Mouse (Mus musculus): ENCODE results near the gene Jam3.
A peak's percentile ranks its signal among the peaks of the same experiment; 100 is the strongest.

The Jam3 gene

GRCm38 (mm10) chr9:27111756-27112155, 43.5 kb downstream of the Jam3 start:
- DNase-seq (ENCODE audit: low read depth, low spot score), result no peak

GRCm38 (mm10) chr9:27110681-27111080, 44.5 kb downstream of the Jam3 start:
- no peak for DNase-seq (ENCODE audit: low read depth, low spot score)

- DNase-seq (ENCODE audit: low read depth, low spot score), result no peak
Measured at GRCm38 (mm10) chr9:27109533-27110514, 45.4 kb downstream of the Jam3 start.

- DNase-seq (ENCODE audit: low read depth, low spot score), result no peak
Measured at GRCm38 (mm10) chr9:27108451-27108850, 46.8 kb downstream of the Jam3 start.

GRCm38 (mm10) chr9:27106081-27106480, 49.1 kb downstream of the Jam3 start:
- DNase-seq (ENCODE audit: low read depth, low spot score), result peak; percentile 32

GRCm38 (mm10) chr9:27101466-27101865, 53.8 kb downstream of the Jam3 start:
- DNase-seq (ENCODE audit: low read depth, low spot score), result no peak

GRCm38 (mm10) chr9:27099474-27099873, 55.7 kb downstream of the Jam3 start:
- no peak for DNase-seq (ENCODE audit: low read depth, low spot score)

GRCm38 (mm10) chr9:27098557-27098956, 56.7 kb downstream of the Jam3 start:
- no peak for DNase-seq (ENCODE audit: low read depth, low spot score)

- no peak for DNase-seq (ENCODE audit: low read depth, low spot score)
Measured at GRCm38 (mm10) chr9:27098092-27098491, 57.1 kb downstream of the Jam3 start.

GRCm38 (mm10) chr9:27092916-27093315, 62.3 kb downstream of the Jam3 start:
- DNase-seq (ENCODE audit: low read depth, low spot score), result no peak

GRCm38 (mm10) chr9:27090801-27091775, 64.1 kb downstream of the Jam3 start:
- no peak for DNase-seq (ENCODE audit: low read depth, low spot score)

- DNase-seq (ENCODE audit: low read depth, low spot score), result no peak
Measured at GRCm38 (mm10) chr9:27090134-27090533, 65.1 kb downstream of the Jam3 start.

- DNase-seq (ENCODE audit: low read depth, low spot score), result no peak
Measured at GRCm38 (mm10) chr9:27087402-27087801, 67.8 kb downstream of the Jam3 start.

- no peak for DNase-seq (ENCODE audit: low read depth, low spot score)
Measured at GRCm38 (mm10) chr9:27086256-27086655, 69.0 kb downstream of the Jam3 start.

- DNase-seq (ENCODE audit: low read depth, low spot score), result peak; percentile 54
Measured at GRCm38 (mm10) chr9:27075812-27076211, 79.4 kb downstream of the Jam3 start.

- no peak for DNase-seq (ENCODE audit: low read depth, low spot score)
Measured at GRCm38 (mm10) chr9:27074677-27075076, 80.5 kb downstream of the Jam3 start.

GRCm38 (mm10) chr9:27070895-27071294, 84.3 kb downstream of the Jam3 start:
- no peak for DNase-seq (ENCODE audit: low read depth, low spot score)

GRCm38 (mm10) chr9:27058341-27058740, 96.9 kb downstream of the Jam3 start:
- DNase-seq (ENCODE audit: low read depth, low spot score), result no peak

- DNase-seq (ENCODE audit: low read depth, low spot score), result no peak
Measured at GRCm38 (mm10) chr9:27049492-27049891, 105.7 kb downstream of the Jam3 start.
